Mouse (Mus musculus) lung, embryonic 16.5 days (tissue): ENCODE results near the gene Rph3al. TPM values are rescaled to one million over a fixed set of nuclear protein-coding genes. Genes with fewer than 3 reads are reported as not detected.

Experiments
- ATAC-seq: fragments of 200-750 bp; cut with Nextera tagmentation; 2 replicates; pipeline ENCODE4 v1.8.0; 2017; ENCODE audit warnings: low read depth, mild to moderate bottlenecking, moderate library complexity
- H3K27ac ChIP-seq: fragments of 300-500 bp; sonication (generic); 2 replicates; pipeline ENCODE4 v1.5.1; 2014; ENCODE audit warnings: mild to moderate bottlenecking, control low read depth, low read length
- H3K27me3 ChIP-seq: fragments of 300-500 bp; sonication (generic); 2 replicates; pipeline ENCODE4 v1.6.1; 2014; ENCODE audit warnings: low read depth, low read length, mixed read lengths; ENCODE audit not compliant: control insufficient read depth, insufficient read depth
- H3K36me3 ChIP-seq: fragments of 300-500 bp; sonication (generic); 2 replicates; pipeline ENCODE4 v1.6.1; 2014; ENCODE audit warnings: low read length; ENCODE audit not compliant: control insufficient read depth, insufficient read depth
- H3K4me1 ChIP-seq: fragments of 300-500 bp; sonication (generic); replicated peaks from 2 replicates; pipeline ENCODE4 v1.6.1; 2014; ENCODE audit warnings: low read length, mixed read lengths; ENCODE audit not compliant: control insufficient read depth, insufficient read depth
- H3K4me2 ChIP-seq: fragments of 300-500 bp; sonication (generic); 2 replicates; pipeline ENCODE4 v1.6.1; 2014; ENCODE audit warnings: low read depth, low read length, control low read depth
- H3K4me3 ChIP-seq: fragments of 300-500 bp; sonication (generic); 2 replicates; pipeline ENCODE4 v1.5.1; 2014; ENCODE audit warnings: mild to moderate bottlenecking, low read length, control low read depth
- H3K9ac ChIP-seq: fragments of 300-500 bp; sonication (generic); 2 replicates; pipeline ENCODE4 v1.6.1; 2014; ENCODE audit warnings: low read length, control low read depth
- H3K9me3 ChIP-seq: fragments of 300-500 bp; sonication (generic); 2 replicates; pipeline ENCODE4 v1.6.1; 2016; ENCODE audit warnings: low read length; ENCODE audit not compliant: control insufficient read depth
- WGBS: fragments of 180-500 bp; shearing (Covaris S2); extraction: QIAGEN DNeasy Blood & Tissue Kit; methylation state at CpG from one replicate; pipeline ENCODE4 v1.1.7; 2014; 5-methylcytosine and 5-hydroxymethylcytosine counted together
- polyA plus RNA-seq: library from polyadenylated mRNA; unstranded; fragments of >200 nt; fragmentation: Nextera tagmentation; extraction: Ambion mirVana; gene quantifications from 2 replicates; pipeline ENCODE4 v1.2.1, GENCODE M21; 2015

Rph3al gene
- polyA plus RNA-seq, 1 experiment from 2014 or later, result 8.1 TPM

DNA sequence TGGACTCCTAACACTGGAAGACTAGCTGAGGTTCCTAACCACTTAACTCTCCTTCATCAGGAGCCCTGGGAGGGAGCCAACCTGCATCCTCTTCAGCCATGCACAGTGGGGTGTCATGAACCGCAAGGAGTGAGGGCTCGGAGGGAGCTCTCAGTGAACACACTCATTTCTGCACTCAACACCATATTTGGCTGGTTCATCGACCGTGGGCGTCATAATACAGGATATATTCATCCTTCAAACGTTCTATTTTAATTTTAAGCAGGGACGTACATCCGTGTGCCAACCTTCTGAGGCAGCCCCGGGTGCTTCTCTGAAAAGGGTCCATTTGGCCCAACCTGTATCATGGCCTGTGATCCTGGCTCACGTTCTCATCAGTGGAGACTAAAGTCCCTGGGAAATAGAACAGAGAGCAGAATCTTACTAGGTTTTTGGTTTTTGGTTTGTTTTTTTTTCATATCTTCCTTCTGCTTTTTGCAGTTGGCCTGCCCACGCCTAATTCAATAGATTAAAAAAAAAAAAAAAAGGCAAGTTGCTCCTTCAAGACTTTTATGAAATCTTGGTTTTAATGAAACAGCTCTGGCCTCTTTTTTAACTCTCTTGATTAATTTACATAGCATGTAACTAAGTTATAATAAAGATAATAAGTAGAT, 102.5 kb downstream of the Rph3al start:
- H3K27ac ChIP-seq, result no peak overlapping the region
- WGBS, result 71% methylated on average over 11 of the region's 11 CpGs
- no peaks in the 10 kb centered on the region for H3K27me3 ChIP-seq
- no peaks in the 10 kb centered on the region for H3K4me1 ChIP-seq
- no peak overlapping the region for H3K9ac ChIP-seq
- no peak overlapping the region for H3K4me2 ChIP-seq
- no peaks in the 10 kb centered on the region for H3K9me3 ChIP-seq
- H3K4me3 ChIP-seq, result no peak overlapping the region
- no peaks in the 10 kb centered on the region for H3K36me3 ChIP-seq
- no peak for ATAC-seq

DNA sequence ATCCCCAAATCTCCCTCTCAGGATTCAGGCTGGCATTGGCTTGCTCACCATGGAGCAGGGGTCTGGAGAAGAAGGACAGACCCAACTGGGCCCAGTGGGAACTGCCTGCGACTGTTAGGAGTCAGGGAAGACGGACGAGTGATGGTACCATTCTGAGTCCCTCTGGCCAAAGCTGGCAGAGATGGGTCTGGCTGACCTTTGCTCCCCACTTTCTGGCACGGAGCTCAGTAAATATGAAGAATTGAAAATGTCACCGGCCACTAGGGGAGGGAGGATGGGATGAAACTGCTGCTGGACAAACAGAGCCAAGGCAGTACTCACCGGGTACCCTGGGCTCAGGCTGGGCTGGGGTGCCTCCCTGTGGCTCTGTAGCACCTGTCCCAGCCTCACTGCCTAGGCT, 105.1 kb downstream of the Rph3al start:
- Histone ChIP-seq H3K4me1 (no peaks in the 10 kb centered on the region), H3K36me3 (no peaks in the 10 kb centered on the region), H3K4me2 (no peak overlapping the region), H3K27me3 (no peaks in the 10 kb centered on the region), H3K27ac (no peak overlapping the region), H3K9me3 (no peaks in the 10 kb centered on the region), H3K9ac (no peak overlapping the region), H3K4me3 (no peak overlapping the region)
- WGBS, result 70% methylated on average over 6 of the region's 6 CpGs
- 0 out of 2 replicates have a peak, but pooled peaks have one; percentile 12 for ATAC-seq

DNA sequence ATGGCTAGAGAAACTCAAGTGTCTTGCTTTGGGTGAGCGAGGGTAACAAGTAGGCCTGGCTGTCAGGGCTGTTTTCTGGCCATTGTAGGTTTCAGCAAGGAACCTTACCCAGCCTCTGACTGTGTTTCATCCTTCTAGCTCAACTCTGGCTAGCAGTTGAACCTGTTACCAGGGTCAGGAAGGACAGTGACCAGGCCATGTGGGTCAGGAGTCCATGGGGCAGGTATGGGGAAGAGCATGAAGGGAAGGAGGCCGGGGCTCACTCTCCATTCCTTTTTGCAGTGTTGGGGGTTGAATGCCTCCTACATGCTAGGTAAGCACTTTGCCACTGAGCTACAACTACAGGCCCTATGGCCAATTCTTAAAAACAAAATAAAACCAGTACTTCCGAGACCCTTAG, 107.8 kb downstream of the Rph3al start:
- Histone ChIP-seq H3K9me3 (no peaks in the 10 kb centered on the region), H3K27ac (no peak overlapping the region), H3K4me2 (no peak overlapping the region), H3K27me3 (no peaks in the 10 kb centered on the region), H3K9ac (no peak overlapping the region), H3K4me3 (no peak overlapping the region), H3K4me1 (no peaks in the 10 kb centered on the region), H3K36me3 (no peaks in the 10 kb centered on the region)
- 87% methylated on average over 3 of the region's 3 CpGs for WGBS
- ATAC-seq, result no peak

DNA sequence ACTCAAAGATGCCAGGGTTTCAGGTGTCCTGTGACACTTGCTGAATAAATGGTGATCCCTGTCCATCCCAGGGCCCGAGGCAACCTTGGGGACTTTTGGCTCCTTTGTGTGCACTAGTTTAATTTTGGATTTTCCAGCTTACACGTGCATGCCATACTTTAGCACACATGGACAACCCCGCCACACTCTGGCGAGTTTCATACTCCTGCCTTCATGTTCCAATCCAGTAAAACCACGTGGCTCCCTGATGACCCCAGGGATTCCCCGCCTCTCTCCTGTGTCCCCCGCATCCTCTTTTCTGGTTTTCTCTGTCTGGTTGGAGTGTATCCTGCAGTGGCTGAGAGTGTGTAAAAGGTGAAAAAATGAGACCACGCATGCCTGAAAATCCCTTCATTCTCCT, 110.8 kb downstream of the Rph3al start:
- H3K36me3 ChIP-seq, result no peaks in the 10 kb centered on the region
- no peak overlapping the region for H3K27ac ChIP-seq
- 75% methylated on average over 8 of the region's 8 CpGs for WGBS
- no peaks in the 10 kb centered on the region for H3K27me3 ChIP-seq
- H3K4me1 ChIP-seq, result no peaks in the 10 kb centered on the region
- no peak for ATAC-seq
- no peak overlapping the region for H3K4me3 ChIP-seq
- no peak overlapping the region for H3K9ac ChIP-seq
- H3K4me2 ChIP-seq, result no peak overlapping the region
- H3K9me3 ChIP-seq, result no peaks in the 10 kb centered on the region

DNA sequence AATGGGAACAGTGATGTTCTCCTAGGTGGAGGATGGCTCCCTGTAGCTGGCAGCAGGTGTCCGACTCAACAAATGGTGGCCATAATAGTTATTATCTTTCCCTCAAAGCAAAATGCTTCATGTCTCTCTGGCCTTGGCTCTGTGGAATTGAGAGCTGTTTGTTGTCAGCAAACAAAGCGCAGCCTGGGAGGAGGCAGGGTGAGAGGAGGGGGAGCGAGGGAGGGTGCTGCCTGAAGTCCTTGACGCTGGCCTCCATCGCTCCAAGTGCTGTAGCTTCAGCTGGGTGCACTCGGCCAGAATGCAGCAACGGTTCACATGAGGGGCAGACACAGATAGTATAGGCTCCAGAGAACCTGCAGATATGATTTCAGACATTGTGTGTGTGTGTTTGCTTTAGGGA, 114.7 kb downstream of the Rph3al start:
- Histone ChIP-seq H3K4me3 (no peak overlapping the region), H3K27ac (no peak overlapping the region), H3K4me2 (no peak overlapping the region), H3K9me3 (no peaks in the 10 kb centered on the region), H3K4me1 (no peaks in the 10 kb centered on the region), H3K27me3 (no peaks in the 10 kb centered on the region), H3K36me3 (no peaks in the 10 kb centered on the region), H3K9ac (no peak overlapping the region)
- no peak for ATAC-seq
- WGBS, result 36% methylated on average over 7 of the region's 7 CpGs

DNA sequence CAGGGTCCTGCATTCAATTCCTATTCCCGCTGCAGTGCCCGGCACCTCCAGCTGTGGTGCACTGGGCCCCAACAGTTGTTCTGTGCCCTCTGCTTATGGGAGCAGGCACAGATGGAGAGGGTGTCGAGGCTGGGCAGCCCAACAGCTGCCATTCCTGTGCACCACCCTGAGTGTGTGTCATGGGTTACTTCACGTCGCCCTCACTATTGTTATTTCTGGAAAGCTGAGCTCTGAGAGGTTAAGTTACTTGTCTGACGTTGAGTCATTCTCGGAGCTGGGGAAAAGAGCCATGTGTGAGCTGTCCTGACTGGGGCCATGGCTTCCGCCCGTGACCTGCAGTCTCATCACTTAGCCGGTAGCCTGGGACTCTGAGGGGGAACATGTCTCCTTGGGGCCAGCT, 125.1 kb downstream of the Rph3al start:
- ATAC-seq, result no peak
- 40% methylated on average over 10 of the region's 10 CpGs for WGBS
- Histone ChIP-seq H3K27ac (peak overlapping the region; percentile 97), H3K9ac (no peak overlapping the region), H3K9me3 (no peaks in the 10 kb centered on the region), H3K4me3 (no peak overlapping the region), H3K27me3 (no peaks in the 10 kb centered on the region), H3K36me3 (no peaks in the 10 kb centered on the region), H3K4me2 (no peak overlapping the region), H3K4me1 (peaks cover 22% of the 10 kb centered on the region)

DNA sequence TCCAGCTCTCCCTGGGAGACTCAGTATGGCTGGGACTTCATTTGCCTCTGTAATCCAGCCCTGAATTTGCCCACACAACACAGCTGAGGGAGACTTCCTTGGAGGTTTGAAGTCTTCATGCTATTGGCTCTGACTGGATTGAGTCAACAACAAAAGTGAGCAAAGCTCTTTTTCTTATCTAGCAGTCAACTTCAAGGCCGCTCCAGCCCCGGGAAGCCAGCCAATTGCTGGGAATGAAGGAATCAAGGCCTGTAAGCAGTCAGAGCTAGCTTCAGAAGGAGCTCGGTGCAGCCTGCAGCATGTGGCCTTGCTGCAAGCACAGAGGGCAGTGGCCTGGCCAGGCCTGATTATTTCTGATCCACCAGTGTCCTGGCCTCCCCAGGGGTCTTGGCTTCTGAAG, 126.3 kb downstream of the Rph3al start:
- Histone ChIP-seq H3K27me3 (no peaks in the 10 kb centered on the region), H3K9me3 (no peaks in the 10 kb centered on the region), H3K9ac (peak overlapping the region; percentile 54), H3K4me3 (no peak overlapping the region), H3K4me2 (no peak overlapping the region), H3K27ac (peak overlapping the region; percentile 97), H3K36me3 (no peaks in the 10 kb centered on the region), H3K4me1 (peaks cover 22% of the 10 kb centered on the region)
- peak; percentile 92 for ATAC-seq
- WGBS, result 11% methylated on average over 3 of the region's 3 CpGs

DNA sequence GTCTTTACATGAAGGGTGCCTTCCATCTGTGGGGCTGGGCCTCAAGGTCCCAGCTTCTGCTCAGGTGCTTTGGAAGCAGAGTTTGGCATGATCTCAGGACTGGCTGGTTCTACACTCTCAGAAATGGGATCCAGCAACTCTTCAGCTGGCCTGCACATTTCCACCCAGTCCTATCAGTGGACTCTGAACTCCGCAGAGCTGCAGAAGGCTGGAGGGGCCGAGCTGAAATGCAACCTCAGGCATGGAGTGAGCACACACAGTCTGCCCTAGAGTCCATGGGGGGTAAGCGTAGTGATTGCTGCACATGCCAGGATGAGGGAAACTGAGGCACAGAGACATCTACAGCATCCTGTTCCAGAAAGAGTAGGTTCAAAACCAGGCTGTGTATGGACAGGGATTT, 127.7 kb downstream of the Rph3al start:
- no peaks in the 10 kb centered on the region for H3K36me3 ChIP-seq
- H3K27me3 ChIP-seq, result no peaks in the 10 kb centered on the region
- no peaks in the 10 kb centered on the region for H3K9me3 ChIP-seq
- no peak overlapping the region for H3K4me3 ChIP-seq
- peaks cover 22% of the 10 kb centered on the region for H3K4me1 ChIP-seq
- ATAC-seq, result no peak
- H3K27ac ChIP-seq, result no peak overlapping the region
- WGBS, result 91% methylated on average over 3 of the region's 3 CpGs
- H3K4me2 ChIP-seq, result no peak overlapping the region
- H3K9ac ChIP-seq, result no peak overlapping the region

DNA sequence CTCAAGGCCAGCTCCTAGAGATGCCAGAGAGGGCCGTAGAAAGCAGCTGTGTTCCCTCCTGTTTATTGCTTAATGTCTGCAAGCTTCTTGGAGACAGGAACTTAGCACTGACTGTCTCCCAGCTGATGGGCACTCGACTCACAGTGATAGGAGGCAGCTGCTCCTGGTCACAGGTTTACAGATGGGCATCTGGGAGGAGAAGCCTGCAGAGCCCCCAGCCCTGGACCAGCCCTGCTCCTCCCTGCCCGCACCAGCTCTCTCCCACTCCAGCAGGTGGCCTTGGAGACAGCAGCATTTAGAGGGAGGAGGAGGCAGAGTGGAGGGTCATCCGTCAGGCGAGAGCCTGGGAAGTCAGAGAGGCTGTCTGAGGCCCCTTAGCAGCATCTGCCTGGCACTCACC, 130.7 kb downstream of the Rph3al start:
- no peak overlapping the region for H3K4me2 ChIP-seq
- no peaks in the 10 kb centered on the region for H3K36me3 ChIP-seq
- WGBS, result 26% methylated on average over 5 of the region's 5 CpGs
- H3K9me3 ChIP-seq, result no peaks in the 10 kb centered on the region
- H3K27me3 ChIP-seq, result no peaks in the 10 kb centered on the region
- no peak overlapping the region for H3K9ac ChIP-seq
- H3K27ac ChIP-seq, result no peak overlapping the region
- no peak overlapping the region for H3K4me3 ChIP-seq
- H3K4me1 ChIP-seq, result peaks cover 11% of the 10 kb centered on the region
- no peak for ATAC-seq
